Mouse (Mus musculus) kidney, postnatal 36 days (tissue): ENCODE measurements around the gene S100a8.

Experiments used
- DNase-seq, 2 experiments: peaks; one replicate each; pipeline ENCODE4 v3.0.0; 2021 to 2022; ENCODE audit warnings: mixed read lengths in 2 of 2

Gene S100a8

GRCm38 (mm10) chr3:90668846-90669245 lies at the start of gene S100a8:
Gene S100a8, plus strand, starts transcription at chr3:90668978.
- DNase-seq = peak in 1 of 2 experiments; percentile 22

DNA sequence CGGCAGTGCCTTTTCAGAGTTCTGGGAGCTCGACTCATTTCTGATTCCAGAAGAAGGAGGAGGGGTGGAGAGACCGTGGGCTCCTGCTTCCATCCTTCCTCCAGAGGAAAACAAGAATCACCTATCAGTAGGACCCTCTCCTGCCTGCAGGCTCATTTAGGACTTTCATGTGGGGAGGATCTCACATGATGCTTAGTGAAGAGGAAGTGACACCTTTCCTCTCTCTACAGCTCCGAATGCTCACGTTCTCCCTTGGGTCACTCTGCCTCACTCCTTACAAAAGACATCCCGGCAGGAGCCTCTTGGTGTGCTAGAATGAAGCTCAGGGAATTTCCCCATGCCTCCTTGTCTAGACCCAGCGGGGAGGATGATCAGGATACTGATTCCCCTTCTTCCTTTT lies 47.2 kb upstream of the S100a8 start:
- DNase-seq = no peak

DNA sequence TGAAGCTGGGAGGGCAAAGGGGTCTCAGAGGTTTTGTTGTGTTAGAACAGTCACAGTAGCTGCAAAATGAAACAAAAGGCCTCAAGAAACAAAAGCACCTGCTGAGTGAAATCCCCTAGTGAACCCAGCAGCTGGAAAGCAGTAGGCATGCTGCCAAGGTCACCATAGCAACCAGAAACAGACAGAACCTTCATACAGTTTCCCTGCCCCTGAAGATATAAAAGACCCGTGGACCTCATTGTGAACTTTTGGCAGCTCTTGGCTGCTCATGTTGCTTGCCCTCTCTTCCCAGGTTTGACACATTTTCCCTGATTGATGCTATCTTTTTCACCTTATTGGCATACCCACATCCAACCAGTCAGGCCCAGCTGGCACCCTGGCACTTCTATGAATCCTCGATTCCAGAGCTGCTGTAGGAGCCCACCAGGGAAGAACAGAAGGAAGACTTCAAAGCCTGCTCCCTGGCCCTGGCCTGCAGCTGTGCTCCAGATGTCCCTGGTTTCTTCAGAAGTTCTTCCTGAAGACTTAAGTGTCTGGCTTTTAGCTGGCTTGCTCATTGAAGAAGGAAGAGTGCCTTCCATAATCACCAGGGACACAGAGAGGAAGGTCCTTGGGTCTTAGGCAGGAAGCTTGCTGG lies 45.2 kb upstream of the S100a8 start:
- DNase-seq = peak; percentile 35 to 65

GRCm38 (mm10) chr3:90625496-90625895 lies 43.3 kb upstream of the S100a8 start:
- no peak for DNase-seq

DNA sequence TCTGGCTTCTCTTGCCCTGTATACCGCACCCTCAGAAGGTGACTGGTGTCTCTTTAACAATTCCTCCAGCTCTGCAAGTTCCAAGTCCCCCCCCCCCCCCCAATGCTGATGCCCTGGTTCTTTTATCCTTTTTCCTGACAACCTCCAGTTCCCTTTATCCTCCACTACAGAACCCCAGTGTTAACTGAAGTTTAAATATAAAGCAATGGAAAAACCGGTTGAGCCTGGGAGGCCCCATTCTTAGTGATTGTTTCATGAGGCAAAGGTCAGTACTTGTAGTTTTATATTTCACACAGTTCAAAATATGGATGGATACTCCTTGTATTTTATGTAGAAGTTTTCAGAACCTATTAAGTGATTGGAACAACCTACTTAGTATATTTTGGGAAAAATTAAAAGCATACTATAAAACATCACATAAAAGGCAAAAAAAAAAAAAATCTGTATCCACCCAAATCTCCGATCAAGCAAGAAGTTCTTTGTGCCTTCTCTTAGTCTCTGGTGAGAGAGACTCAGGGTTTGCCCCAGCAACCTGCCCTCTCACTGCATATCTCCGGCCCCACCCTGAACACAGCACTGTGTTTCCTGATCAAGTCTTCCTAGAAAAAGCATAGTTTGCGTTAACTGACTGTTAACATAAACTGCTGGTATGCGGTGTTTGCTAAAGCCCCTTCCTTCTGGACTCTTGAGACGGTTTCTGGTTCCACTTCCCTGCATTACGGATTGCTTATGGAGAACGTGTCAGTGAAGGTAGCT lies 42.3 kb upstream of the S100a8 start:
- DNase-seq = no peak

DNA sequence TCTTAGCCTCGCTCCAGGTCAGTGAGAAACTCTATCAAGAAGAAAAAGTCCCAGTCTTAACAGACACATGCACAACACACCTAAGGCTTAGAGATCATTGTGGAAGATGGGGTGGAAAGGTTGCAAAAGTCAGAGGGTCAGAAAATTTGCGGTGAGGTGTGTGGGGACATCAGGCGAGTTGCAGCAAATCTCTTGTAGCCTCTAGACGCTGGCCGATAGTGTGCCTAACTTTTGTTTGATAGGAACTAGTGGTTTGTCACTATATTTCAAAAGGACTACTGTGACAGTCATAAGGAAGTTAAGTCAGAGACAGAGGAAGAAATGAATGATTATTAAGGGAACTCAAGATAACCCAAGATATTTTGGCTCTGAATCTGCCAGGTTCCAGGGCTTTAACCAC lies 41.4 kb upstream of the S100a8 start:
- DNase-seq = no peak

DNA sequence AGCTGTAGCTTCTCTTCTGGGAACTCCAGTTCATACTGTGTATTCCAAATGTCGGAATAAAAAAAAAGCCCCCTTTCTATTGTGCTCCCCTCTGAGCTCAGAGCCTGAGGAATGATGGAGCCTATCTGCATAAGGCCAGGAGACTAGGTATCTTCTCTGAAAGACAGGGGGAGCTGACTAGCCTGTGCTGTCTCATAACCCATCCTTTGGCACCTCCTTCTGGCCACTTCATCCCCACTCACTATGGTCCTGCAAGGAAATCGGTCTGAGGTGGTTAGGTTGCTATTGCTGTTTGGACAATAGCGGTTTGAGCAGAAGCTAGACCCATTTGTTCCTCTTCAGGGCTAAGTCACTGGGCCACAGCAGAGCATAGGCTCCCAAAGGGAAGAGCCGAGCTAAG lies 41.0 kb upstream of the S100a8 start:
- peak in 1 of 2 experiments; percentile 25 for DNase-seq

DNA sequence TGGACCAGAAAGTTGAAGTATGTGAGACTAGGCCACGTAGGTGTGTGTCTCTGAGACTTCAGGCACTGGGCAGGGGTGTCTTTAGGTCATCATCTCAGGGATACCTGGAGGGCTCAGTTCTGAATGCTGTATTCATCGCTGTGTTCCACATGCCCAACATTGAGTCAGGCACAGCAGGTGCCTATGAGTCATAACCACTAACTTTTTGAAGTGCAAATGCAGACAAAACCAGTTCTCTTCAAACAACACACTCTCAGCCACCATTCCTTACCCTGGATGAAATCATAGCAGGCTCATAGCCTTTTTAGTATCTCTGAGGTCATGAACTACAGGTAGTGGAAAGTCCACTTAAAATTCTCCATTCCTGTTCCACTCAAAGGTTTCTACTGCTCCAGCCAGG lies 39.5 kb upstream of the S100a8 start:
- DNase-seq = no peak

GRCm38 (mm10) chr3:90631984-90632383 lies 36.8 kb upstream of the S100a8 start:
- DNase-seq = no peak

DNA sequence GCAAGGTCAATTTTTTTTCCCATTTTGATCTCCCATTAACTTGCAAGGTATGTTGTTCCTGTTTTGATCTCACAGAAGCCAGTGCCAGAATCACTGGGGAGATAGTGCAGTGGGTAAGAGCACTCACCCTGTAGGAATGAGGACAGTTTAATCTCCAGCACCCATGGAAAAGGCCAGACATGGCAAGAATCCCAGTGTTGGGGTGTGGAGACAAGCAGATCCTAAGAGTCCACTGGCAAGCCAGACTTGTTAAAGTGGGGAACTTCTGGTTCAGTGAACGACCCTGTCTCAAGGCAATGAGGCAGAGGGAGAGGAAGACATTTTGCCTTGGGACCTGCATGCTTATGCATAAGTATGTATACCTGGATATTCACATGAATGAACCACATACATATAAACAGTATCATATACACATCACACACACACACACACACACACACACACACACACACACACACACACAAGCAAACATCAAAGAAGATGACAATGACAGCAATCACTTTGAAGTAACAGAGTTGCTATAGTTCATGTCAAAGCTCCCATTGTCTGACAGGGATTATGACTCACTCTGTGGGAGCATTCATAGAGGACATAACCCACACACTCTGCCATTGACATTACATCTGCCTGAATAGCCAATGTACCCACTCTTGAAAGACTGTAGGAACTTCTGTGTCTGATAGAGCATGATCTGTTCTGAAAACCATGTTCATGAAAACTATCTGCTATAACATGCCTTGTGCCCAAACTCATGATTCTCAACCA lies 30.1 kb upstream of the S100a8 start:
- no peak for DNase-seq

DNA sequence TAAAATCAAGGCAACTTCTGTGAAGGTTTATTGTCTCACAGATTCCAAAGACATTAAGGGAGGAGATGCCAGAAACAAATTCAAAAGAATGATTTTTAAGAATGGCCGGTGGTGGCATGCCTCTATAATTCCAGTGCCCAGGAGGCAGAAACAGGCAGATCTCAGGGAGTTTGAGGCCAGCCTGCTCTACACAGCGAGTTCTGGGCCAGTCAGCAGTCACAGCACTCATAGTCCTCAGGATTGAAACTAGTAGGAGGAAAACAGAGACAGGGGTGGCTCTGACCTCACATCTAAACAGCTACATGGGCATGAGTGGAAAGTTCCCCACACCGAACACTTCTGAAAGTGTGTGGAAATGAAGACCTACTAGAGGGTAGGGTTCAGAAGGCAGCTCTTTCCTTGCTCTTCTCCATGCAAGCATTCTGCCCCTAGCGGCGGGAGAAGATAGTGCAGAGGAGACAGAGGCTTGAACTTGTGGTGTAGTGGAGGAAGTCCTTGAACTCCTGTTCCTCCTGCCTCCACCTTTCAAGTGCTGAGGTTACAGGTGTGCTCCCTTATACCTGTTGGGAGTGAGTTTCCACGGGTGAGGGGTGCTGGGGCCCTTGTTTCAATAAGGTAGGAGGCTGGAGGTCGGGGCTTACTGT lies 29.1 kb upstream of the S100a8 start:
- peak in 1 of 2 experiments; percentile 60 for DNase-seq

GRCm38 (mm10) chr3:90640981-90641380 lies 27.8 kb upstream of the S100a8 start:
- DNase-seq = no peak

DNA sequence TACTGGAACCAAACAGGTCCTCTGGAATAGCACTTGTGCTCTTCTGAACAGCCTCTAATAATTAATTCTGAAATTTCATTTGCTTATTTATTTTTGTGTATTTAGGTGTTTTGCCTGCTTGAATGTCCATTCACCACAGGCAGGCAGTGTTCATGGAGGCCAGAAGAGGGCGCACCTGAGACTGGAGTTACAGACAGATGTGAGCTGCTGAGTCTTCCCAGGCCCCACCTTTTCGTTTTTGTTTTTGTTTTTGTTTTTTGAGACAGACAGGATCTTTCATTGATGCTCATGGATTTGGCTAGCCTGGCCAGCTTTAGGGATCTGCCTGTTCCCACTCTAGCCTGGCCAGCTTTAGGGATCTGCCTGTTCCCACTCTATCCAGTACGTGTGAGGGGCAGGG lies 24.6 kb upstream of the S100a8 start:
- DNase-seq = peak; percentile 54 to 84

GRCm38 (mm10) chr3:90647291-90647690 lies 21.5 kb upstream of the S100a8 start:
- no peak for DNase-seq

- no peak for DNase-seq
Measured at GRCm38 (mm10) chr3:90648981-90649380, 19.8 kb upstream of the S100a8 start.

DNA sequence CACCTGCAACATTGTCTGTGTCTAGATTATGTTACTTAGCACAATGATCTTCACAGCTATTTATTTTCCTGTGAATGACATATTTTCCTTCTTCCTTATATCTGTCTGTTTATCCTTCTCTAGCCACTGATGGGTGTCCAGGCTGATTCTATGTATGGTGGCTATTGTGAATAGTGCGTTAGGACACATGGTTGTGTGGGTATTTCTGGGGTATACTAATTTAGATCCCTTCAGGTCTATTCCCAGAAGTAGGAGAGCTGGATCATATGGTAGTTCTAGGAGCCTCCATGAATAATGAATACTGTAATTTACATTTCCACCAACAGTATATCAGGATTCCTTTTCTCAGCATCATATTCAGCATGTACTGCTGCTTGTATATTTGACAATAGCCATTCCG lies 18.9 kb upstream of the S100a8 start:
- DNase-seq = no peak

GRCm38 (mm10) chr3:90652878-90653508 lies 15.8 kb upstream of the S100a8 start:
- DNase-seq = peak; percentile 61 to 86

DNA sequence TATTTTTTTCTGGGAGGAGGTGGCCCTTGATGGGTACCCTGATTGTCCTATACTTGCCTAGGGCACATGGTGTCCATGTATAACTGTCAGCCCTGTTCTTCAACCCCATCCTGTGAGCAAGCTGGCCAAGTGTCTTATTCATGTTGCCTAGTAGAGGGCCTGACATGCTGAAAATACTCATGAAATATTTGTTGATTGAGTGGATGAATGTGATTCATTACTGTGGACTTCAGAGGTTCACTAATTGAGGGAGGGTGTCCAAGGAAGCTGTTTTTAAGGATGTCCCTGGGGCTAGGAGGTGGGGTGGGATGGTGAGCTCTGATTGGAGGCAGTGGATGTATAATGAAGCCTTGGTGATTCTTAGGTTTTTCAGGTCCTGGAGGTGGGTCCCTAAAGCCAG lies 15.1 kb upstream of the S100a8 start, which contains the start of gene S100a7a:
TSS of gene S100a7a (plus strand) at position 301 of the 400 bp plus-strand sequence.
- no peak for DNase-seq

- no peak for DNase-seq
Measured at GRCm38 (mm10) chr3:90657405-90657804, 11.4 kb upstream of the S100a8 start.

DNA sequence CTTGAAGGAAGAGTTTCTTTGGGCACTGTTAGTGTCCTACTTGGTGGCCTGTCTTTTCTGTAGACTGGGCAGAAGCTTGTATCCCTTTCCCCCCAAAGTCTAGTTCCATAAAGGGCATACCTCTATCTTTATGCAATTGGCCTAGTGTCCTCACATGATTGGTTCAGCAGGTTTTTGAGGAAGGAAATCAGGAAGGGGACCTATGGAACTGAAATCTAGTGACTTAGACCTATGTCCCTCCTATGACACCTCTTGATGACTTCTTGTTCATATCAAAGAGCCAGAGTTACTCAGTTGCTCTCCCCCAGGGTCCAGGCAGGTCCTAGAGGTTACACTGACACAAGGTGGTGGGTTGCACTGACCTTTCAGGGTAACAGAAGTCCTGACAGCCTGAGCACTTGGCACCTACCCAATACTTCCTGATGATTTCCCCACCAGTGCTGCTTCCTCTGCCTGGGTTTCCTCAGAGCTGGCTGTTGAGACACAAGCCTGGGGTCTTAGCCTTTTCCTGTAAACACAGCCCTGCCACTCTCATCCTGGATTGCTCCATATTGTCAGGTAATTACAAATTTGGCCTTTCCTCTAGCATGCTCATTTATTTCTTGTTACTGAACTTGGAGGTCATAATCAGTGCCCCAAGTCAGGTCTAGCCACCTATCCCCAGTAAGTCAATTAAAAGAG lies 9.3 kb upstream of the S100a8 start:
- DNase-seq = no peak

DNA sequence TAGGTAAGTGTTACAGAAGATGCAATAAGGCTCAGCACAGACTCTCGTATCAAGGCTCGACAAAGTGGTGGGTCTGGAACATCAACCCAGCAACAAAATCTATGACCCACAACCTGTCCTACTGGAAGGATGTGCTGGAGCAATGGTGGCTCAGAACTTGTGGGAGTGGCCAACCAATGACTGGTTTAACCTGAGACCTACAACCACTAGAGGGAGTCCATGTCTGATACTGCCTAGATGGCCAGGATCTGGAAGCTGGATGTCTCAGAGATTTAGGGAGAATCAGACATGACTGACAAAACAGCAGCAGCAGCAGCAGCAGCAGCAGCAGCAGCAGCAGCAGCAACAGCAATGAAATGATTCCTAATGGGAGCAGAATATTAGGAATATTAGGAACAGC lies 4.6 kb upstream of the S100a8 start:
- DNase-seq = peak; percentile 4 to 21

GRCm38 (mm10) chr3:90678656-90679055 lies 9.9 kb downstream of the S100a8 start:
- DNase-seq = no peak
